Mouse (Mus musculus): ENCODE results near the gene Antxr2. TPM values are rescaled to one million over a fixed set of nuclear protein-coding genes. Genes with fewer than 3 reads are reported as not detected.

Antxr2 gene
- polyA plus RNA-seq, 2 experiments: 1.1 to 4.0 TPM

DNA sequence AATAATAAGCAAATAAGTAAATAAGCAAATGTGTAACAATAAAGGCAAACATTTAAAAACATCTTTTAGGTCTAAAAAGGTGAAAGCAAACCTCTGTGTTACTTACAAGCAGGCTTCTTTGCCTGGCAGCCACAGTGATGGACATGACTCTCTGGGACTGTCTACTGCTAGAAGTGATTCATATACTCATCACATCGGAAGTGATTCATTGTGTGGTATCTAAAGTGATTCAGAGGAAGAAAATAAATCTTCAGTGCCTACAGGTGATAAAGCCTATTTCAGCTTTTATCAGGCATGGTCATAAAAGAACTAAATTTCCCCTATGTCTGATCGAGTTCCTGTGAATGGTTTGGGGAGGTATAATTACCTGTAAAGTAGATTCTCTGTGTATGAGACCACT lies 4.1 kb upstream of the Antxr2 start:
- H3K4me3 ChIP-seq (ENCODE audit: insufficient read depth in 1 of 2, low read depth in 2 of 2, low read length in 2 of 2): no peak overlapping the region
- no peaks in the 10 kb centered on the region for H3K36me3 ChIP-seq (replicated peaks; ENCODE audit: control insufficient read depth, insufficient read depth, low read depth)
- no peak overlapping the region for H3K4me2 ChIP-seq (ENCODE audit: low read depth)
- no peaks in the 10 kb centered on the region for H3K27me3 ChIP-seq (ENCODE audit: control insufficient read depth, insufficient read depth, low read length)
- TF ChIP-seq CTCF (IDR thresholded peaks at IDR 0.05; ENCODE audit: low read depth) (no peak), EP300 (IDR thresholded peaks at IDR 0.05; ENCODE audit: low read depth) (no peak)
- DNase-seq (ENCODE audit: low read depth in 3 of 3, low spot score in 3 of 3): no peak
- H3K4me1 ChIP-seq (replicated peaks; ENCODE audit: control insufficient read depth in 2 of 2, insufficient read depth in 2 of 2, low read length in 1 of 2): peaks cover 0 to 2% of the 10 kb centered on the region in 2 experiments; a peak in 1 of 4 replicates
- no peaks in the 10 kb centered on the region for H3K9me3 ChIP-seq (ENCODE audit: control insufficient read depth, low read length)
- no peak overlapping the region for H3K27ac ChIP-seq
- no peak for ATAC-seq (ENCODE audit: insufficient read depth)
- WGBS (ENCODE audit: insufficient replicate concordance): 43% methylated on average over 2 of the region's 2 CpGs
- H3K9ac ChIP-seq (replicated peaks): no peak overlapping the region

- DNase-seq (ENCODE audit: low read depth in 3 of 3, low spot score in 3 of 3): no peak
- no peaks in the 10 kb centered on the region for H3K27me3 ChIP-seq (ENCODE audit: control insufficient read depth, insufficient read depth, low read length)
- TF ChIP-seq CTCF (IDR thresholded peaks at IDR 0.05; ENCODE audit: low read depth) (no peak), EP300 (IDR thresholded peaks at IDR 0.05; ENCODE audit: low read depth) (no peak)
- no peaks in the 10 kb centered on the region for H3K36me3 ChIP-seq (replicated peaks; ENCODE audit: control insufficient read depth, insufficient read depth, low read depth)
- peaks cover 0 to 2% of the 10 kb centered on the region in 2 experiments; a peak in 1 of 4 replicates for H3K4me1 ChIP-seq (replicated peaks; ENCODE audit: control insufficient read depth in 2 of 2, insufficient read depth in 2 of 2, low read length in 1 of 2)
- 15% methylated on average over 2 of the region's 2 CpGs for WGBS (ENCODE audit: insufficient replicate concordance)
- H3K27ac ChIP-seq: no peak overlapping the region
- ATAC-seq (ENCODE audit: insufficient read depth): no peak
- H3K4me2 ChIP-seq (ENCODE audit: low read depth): no peak overlapping the region
- no peak overlapping the region for H3K4me3 ChIP-seq (ENCODE audit: insufficient read depth in 1 of 2, low read depth in 2 of 2, low read length in 2 of 2)
- no peaks in the 10 kb centered on the region for H3K9me3 ChIP-seq (ENCODE audit: control insufficient read depth, low read length)
- H3K9ac ChIP-seq (replicated peaks): no peak overlapping the region
Observed at GRCm38 (mm10) chr5:98034207-98034606, 3.4 kb upstream of the Antxr2 start.

GRCm38 (mm10) chr5:98032803-98033420 lies 2.1 kb upstream of the Antxr2 start:
- ATAC-seq (ENCODE audit: insufficient read depth) (no peak), DNase-seq (ENCODE audit: low read depth in 3 of 3, low spot score in 3 of 3) (no peak)
- no peaks in the 10 kb centered on the region for H3K9me3 ChIP-seq (ENCODE audit: control insufficient read depth, low read length)

GRCm38 (mm10) chr5:98030091-98030901 lies 547 bp downstream of the Antxr2 start:
- no peak for DNase-seq (ENCODE audit: low read depth in 3 of 3, low spot score in 3 of 3)
- Histone ChIP-seq H3K9ac (replicated peaks) (peak overlapping the region; percentile 39; the same call in 1 of the 2 replicates), H3K4me1 (replicated peaks; ENCODE audit: control insufficient read depth in 2 of 2, insufficient read depth in 2 of 2, low read length in 1 of 2) (peaks cover 0 to 7% of the 10 kb centered on the region in 2 experiments; a peak in 2 of 4 replicates), H3K9me3 (ENCODE audit: control insufficient read depth, low read length) (no peaks in the 10 kb centered on the region), H3K36me3 (replicated peaks; ENCODE audit: control insufficient read depth, insufficient read depth, low read depth) (no peaks in the 10 kb centered on the region), H3K27ac (no peak overlapping the region), H3K4me2 (ENCODE audit: low read depth) (peak overlapping the region; percentile 61), H3K27me3 (ENCODE audit: control insufficient read depth, insufficient read depth, low read length) (no peaks in the 10 kb centered on the region), H3K4me3 (ENCODE audit: insufficient read depth in 1 of 2, low read depth in 2 of 2, low read length in 2 of 2) (peak overlapping the region; percentile 62 to 64)
- under 1% methylated on average over 36 of the region's 36 CpGs for WGBS (ENCODE audit: insufficient replicate concordance)
- ATAC-seq (ENCODE audit: insufficient read depth): peak; percentile 68
- TF ChIP-seq CTCF (IDR thresholded peaks at IDR 0.05; ENCODE audit: low read depth) (no peak), EP300 (IDR thresholded peaks at IDR 0.05; ENCODE audit: low read depth) (no peak)

More at GRCm38 (mm10) chr5:98032803-98033420, 2.1 kb upstream of the Antxr2 start:
- no peak overlapping the region for H3K4me3 ChIP-seq (ENCODE audit: insufficient read depth in 1 of 2, low read depth in 2 of 2, low read length in 2 of 2)
- TF ChIP-seq EP300 (IDR thresholded peaks at IDR 0.05; ENCODE audit: low read depth) (no peak), CTCF (IDR thresholded peaks at IDR 0.05; ENCODE audit: low read depth) (no peak)
- no peak overlapping the region for H3K9ac ChIP-seq (replicated peaks)
- H3K36me3 ChIP-seq (replicated peaks; ENCODE audit: control insufficient read depth, insufficient read depth, low read depth): no peaks in the 10 kb centered on the region
- H3K4me2 ChIP-seq (ENCODE audit: low read depth): no peak overlapping the region
- WGBS (ENCODE audit: insufficient replicate concordance): 42% methylated on average over 7 of the region's 7 CpGs
- H3K27me3 ChIP-seq (ENCODE audit: control insufficient read depth, insufficient read depth, low read length): no peaks in the 10 kb centered on the region
- H3K27ac ChIP-seq: no peak overlapping the region
- H3K4me1 ChIP-seq (replicated peaks; ENCODE audit: control insufficient read depth in 2 of 2, insufficient read depth in 2 of 2, low read length in 1 of 2): peaks cover 0 to 3% of the 10 kb centered on the region in 2 experiments; a peak in 1 of 4 replicates
